Mouse (Mus musculus) limb, embryonic 14.5 days (tissue): ENCODE results near the gene Maff. TPM values are rescaled to one million over a fixed set of nuclear protein-coding genes. Genes with fewer than 3 reads are reported as not detected.

Source experiments
- ATAC-seq: fragments of 200-750 bp; cut with Nextera tagmentation; 2 replicates; pipeline ENCODE4 v1.8.0; 2017; ENCODE audit warnings: low read depth, moderate number of reproducible peaks, moderate TSS enrichment; ENCODE audit not compliant: low FRiP score
- DNase-seq: peaks from one replicate; pipeline ENCODE4 v3.0.0-alpha.2; 2015; ENCODE audit warnings: low spot score
- H3K27ac ChIP-seq: fragments of 300-500 bp; sonication (generic); replicated peaks from 2 replicates; pipeline ENCODE4 v1.5.1; 2014; ENCODE audit warnings: low read depth, mild to moderate bottlenecking, low read length, moderate library complexity, mixed read lengths
- H3K27me3 ChIP-seq: fragments of 300-500 bp; sonication (generic); 2 replicates; pipeline ENCODE4 v1.6.1; 2014; ENCODE audit warnings: low read length, mixed read lengths; ENCODE audit not compliant: control insufficient read depth, insufficient read depth
- H3K36me3 ChIP-seq: fragments of 300-500 bp; sonication (generic); 2 replicates; pipeline ENCODE4 v1.6.1; 2014; ENCODE audit warnings: mild to moderate bottlenecking, low read length, moderate library complexity, mixed read lengths; ENCODE audit not compliant: control insufficient read depth, insufficient read depth
- H3K4me1 ChIP-seq: fragments of 300-500 bp; sonication (generic); 2 replicates; pipeline ENCODE4 v1.6.1; 2014; ENCODE audit warnings: antibody characterized with exemption, low read length, mixed read lengths; ENCODE audit not compliant: control insufficient read depth, insufficient read depth
- H3K4me2 ChIP-seq: fragments of 300-500 bp; sonication (generic); replicated peaks from 2 replicates; pipeline ENCODE4 v1.6.1; 2014; ENCODE audit warnings: low read depth, mild to moderate bottlenecking, low read length, moderate library complexity; ENCODE audit not compliant: severe bottlenecking
- H3K4me3 ChIP-seq: fragments of 300-500 bp; sonication (generic); replicated peaks from 2 replicates; pipeline ENCODE4 v1.5.1; 2014; ENCODE audit warnings: low read length
- H3K9ac ChIP-seq: fragments of 300-500 bp; sonication (generic); 2 replicates; pipeline ENCODE4 v1.6.1; 2014; ENCODE audit warnings: mild to moderate bottlenecking, low read depth, low read length, moderate library complexity; ENCODE audit not compliant: severe bottlenecking
- H3K9me3 ChIP-seq: fragments of 300-500 bp; sonication (generic); 2 replicates; pipeline ENCODE4 v1.6.1; 2016; ENCODE audit warnings: low read length; ENCODE audit not compliant: control insufficient read depth
- POLR2A ChIP-seq: fragments of 200-500 bp; IDR thresholded peaks from 2 replicates; pipeline ENCODE4 v1.8.0; 2012; ENCODE audit warnings: inconsistent platforms, mild to moderate bottlenecking, moderate library complexity, borderline replicate concordance; ENCODE audit not compliant: insufficient read depth, insufficient read length; ENCODE audit errors: extremely low read depth
- WGBS: fragments of 180-500 bp; shearing (Covaris S2); extraction: QIAGEN DNeasy Blood & Tissue Kit; methylation state at CpG from one replicate; pipeline ENCODE4 v1.1.7; 2014; 5-methylcytosine and 5-hydroxymethylcytosine counted together
- polyA plus RNA-seq, 2 experiments: library from polyadenylated mRNA; depleted of rRNA in 1 of 2; stranded (reverse) in 1 of 2; unstranded in 1 of 2; fragments of >200 nt; fragmentation: Nextera tagmentation in 1 of 2; extraction: Ambion mirVana in 1 of 2; gene quantifications; 2 replicates each; pipeline versions ENCODE4 v1.2.1 to v1.2.3; 2012 to 2014

Maff gene
- polyA plus RNA-seq, 2 experiments = 3.0 to 5.5 TPM

DNA sequence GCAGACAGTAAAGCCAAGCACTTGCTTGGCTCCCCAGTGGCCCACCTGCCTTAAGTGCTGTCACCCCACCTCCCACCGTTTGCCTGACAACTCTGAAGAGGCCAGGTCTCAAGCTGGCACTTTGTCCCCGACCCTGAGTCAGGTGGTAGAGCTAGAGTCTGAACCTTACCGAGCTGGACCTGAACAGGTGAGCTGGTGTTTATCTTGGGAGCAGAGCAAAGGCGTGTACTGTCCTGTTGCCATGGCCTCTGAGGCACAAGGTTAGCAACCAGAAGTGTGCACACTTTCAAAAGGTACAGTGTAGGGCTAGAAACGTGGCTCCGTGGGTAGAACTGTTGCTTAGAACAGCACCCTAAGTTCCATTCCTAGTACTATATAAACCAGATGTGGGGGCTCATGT lies 41.8 kb downstream of the Maff start:
- no peak for TF ChIP-seq POLR2A
- ATAC-seq = no peak
- peaks cover 29% of the 10 kb centered on the region for H3K4me1 ChIP-seq
- H3K4me2 ChIP-seq = no peak overlapping the region
- H3K27me3 ChIP-seq = no peaks in the 10 kb centered on the region
- no peak for DNase-seq
- H3K9me3 ChIP-seq = no peaks in the 10 kb centered on the region
- H3K4me3 ChIP-seq = no peak overlapping the region
- peak overlapping the region; percentile 56; the same call in 1 of the 2 replicates for H3K27ac ChIP-seq
- no peak overlapping the region; the same call in 1 of the 2 replicates for H3K9ac ChIP-seq
- 63% methylated on average over 6 of the region's 6 CpGs for WGBS
- peaks cover 10% of the 10 kb centered on the region; the same call in 1 of the 2 replicates for H3K36me3 ChIP-seq

DNA sequence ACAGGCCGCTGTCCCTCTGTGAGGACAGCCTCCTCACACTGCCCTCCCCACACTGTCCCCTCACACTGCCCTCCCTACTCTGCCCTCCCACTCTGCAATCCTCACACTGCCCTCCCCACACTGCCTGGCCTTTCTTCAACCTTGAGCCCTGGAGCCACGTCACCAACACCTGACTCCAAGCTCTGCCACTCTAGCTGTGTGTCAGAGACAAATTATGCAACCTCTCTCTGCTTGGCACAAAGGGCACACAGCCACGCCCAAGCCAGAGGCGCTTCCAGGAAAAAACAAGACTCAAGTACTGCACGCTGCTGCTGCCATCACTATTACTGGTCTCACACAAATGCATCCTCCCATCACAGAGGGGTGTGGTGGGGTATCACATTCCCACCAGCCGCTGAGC lies 44.0 kb downstream of the Maff start:
- H3K4me3 ChIP-seq = no peak overlapping the region
- ATAC-seq (no peak), DNase-seq (no peak)
- peaks cover 10% of the 10 kb centered on the region; the same call in 1 of the 2 replicates for H3K36me3 ChIP-seq
- no peak overlapping the region for H3K9ac ChIP-seq
- 83% methylated on average over 6 of the region's 6 CpGs for WGBS
- no peak for TF ChIP-seq POLR2A
- H3K27ac ChIP-seq = no peak overlapping the region
- peaks cover 32% of the 10 kb centered on the region for H3K4me1 ChIP-seq
- H3K4me2 ChIP-seq = no peak overlapping the region
- no peaks in the 10 kb centered on the region for H3K27me3 ChIP-seq
- H3K9me3 ChIP-seq = no peaks in the 10 kb centered on the region

GRCm38 (mm10) chr15:79391447-79392093 lies 45.1 kb downstream of the Maff start:
- peak; percentile 55 for DNase-seq
- H3K4me2 ChIP-seq = no peak overlapping the region
- H3K27ac ChIP-seq = peak overlapping the region; percentile 14; the same call in 1 of the 2 replicates
- no peak overlapping the region for H3K4me3 ChIP-seq
- ATAC-seq = 0 out of 2 replicates have a peak, but pooled peaks have one; percentile 9
- H3K36me3 ChIP-seq = peaks cover 10% of the 10 kb centered on the region; the same call in 1 of the 2 replicates
- H3K4me1 ChIP-seq = peaks cover 32% of the 10 kb centered on the region
- no peaks in the 10 kb centered on the region for H3K27me3 ChIP-seq
- whole genome bisulfite sequencing = 32% methylated on average over 7 of the region's 7 CpGs
- no peaks in the 10 kb centered on the region for H3K9me3 ChIP-seq
- no peak for TF ChIP-seq POLR2A
- no peak overlapping the region for H3K9ac ChIP-seq

- ATAC-seq (no peak), DNase-seq (no peak)
- no peak overlapping the region for H3K4me2 ChIP-seq
- H3K4me3 ChIP-seq = no peak overlapping the region
- TF ChIP-seq POLR2A = no peak
- 89% methylated on average over 5 of the region's 5 CpGs for WGBS
- no peaks in the 10 kb centered on the region for H3K9me3 ChIP-seq
- no peaks in the 10 kb centered on the region for H3K27me3 ChIP-seq
- H3K27ac ChIP-seq = no peak overlapping the region
- peaks cover 12% of the 10 kb centered on the region; the same call in 1 of the 2 replicates for H3K36me3 ChIP-seq
- peaks cover 32% of the 10 kb centered on the region for H3K4me1 ChIP-seq
- H3K9ac ChIP-seq = no peak overlapping the region
These were observed 46.1 kb downstream of the Maff start for GRCm38 (mm10) chr15:79392527-79392926.

- Histone ChIP-seq H3K36me3 (peaks cover 14% of the 10 kb centered on the region; the same call in 1 of the 2 replicates), H3K9me3 (no peaks in the 10 kb centered on the region), H3K4me1 (peaks cover 30% of the 10 kb centered on the region), H3K4me3 (no peak overlapping the region), H3K27ac (no peak overlapping the region), H3K4me2 (no peak overlapping the region), H3K9ac (no peak overlapping the region), H3K27me3 (no peaks in the 10 kb centered on the region)
- 79% methylated on average over 6 of the region's 6 CpGs for WGBS
- DNase-seq = no peak
- no peak for TF ChIP-seq POLR2A
- no peak for ATAC-seq
These were observed 46.7 kb downstream of the Maff start for GRCm38 (mm10) chr15:79393101-79393500.
